Mouse (Mus musculus) kidney, adult 2 months (tissue): ENCODE results near the gene Oprm1.

Experiments used
- CTCF ChIP-seq: fragments of 200-500 bp; conservative IDR thresholded peaks from 2 replicates; pipeline ENCODE4 v1.5.1; 2011; ENCODE audit warnings: low read depth, mild to moderate bottlenecking, control low read depth, low read length, moderate library complexity, mixed read lengths; ENCODE audit not compliant: insufficient read depth, insufficient read length
- POLR2A ChIP-seq: fragments of 200-500 bp; IDR thresholded peaks from one replicate; pipeline ENCODE4 v1.6.1; 2011; ENCODE audit warnings: low read depth, low read length, control low read depth

GRCm38 (mm10) chr10:7047919-7048291, 289.6 kb downstream of the Oprm1 start:
- TF ChIP-seq CTCF = no peak
- no peak for TF ChIP-seq POLR2A
